Mouse (Mus musculus) bone marrow macrophage, adult 2 months (primary cell): ENCODE results near the gene 4930430F08Rik.

Experiments used
- CTCF ChIP-seq: IDR thresholded peaks from 2 replicates; pipeline ENCODE4 v1.5.1; 2012; ENCODE audit warnings: low read depth, mild to moderate bottlenecking, low read length, moderate library complexity
- POLR2A ChIP-seq: IDR thresholded peaks from 2 replicates; pipeline ENCODE4 v1.6.1; 2012; ENCODE audit warnings: mild to moderate bottlenecking, low read depth, low read length, borderline replicate concordance

GRCm38 (mm10) chr10:100588932-100589388 lies 1.3 kb downstream of the 4930430F08Rik start:
- TF ChIP-seq CTCF (no peak), POLR2A (no peak)
